ENCODE assay signal across 10 mouse cellular contexts in genomic region chr5:31766841-31767542, GRCm38 (mm10).
DNase-seq lines count a peak whose midpoint lies in the region; ATAC-seq lines count a peak whose summit lies in the region.
"Had no signal": no experiment of that assay in that cellular context is flagged by ENCODE, and none has a peak within 500 bp of the region (broad histone marks: within the 10 kb centered on the region; RNA-seq: fewer than 3 reads in every experiment).

No protein-coding gene starts in this region.

- 8% methylated on average over 4 of the region's 4 CpGs for WGBS in liver, embryonic 16.5 days (ENCODE audit: insufficient replicate concordance)

- peak; percentile 95 for ATAC-seq in granulocyte monocyte progenitor cell, adult 5-6 weeks (replicated peaks; ENCODE audit: poor library complexity, severe bottlenecking)
- peak; percentile 64 for ATAC-seq in liver, embryonic 16.5 days (ENCODE audit: low read depth)

- no peak overlapping the region for H3K4me3 ChIP-seq in liver, embryonic 16.5 days (ENCODE audit: low read depth, low read length)

- H3K27ac ChIP-seq in liver, embryonic 16.5 days (ENCODE audit: low read length), result peak overlapping the region; percentile 32; the same call in 1 of the 2 replicates

- H3K9me3 ChIP-seq in liver, embryonic 16.5 days (replicated peaks; ENCODE audit: control insufficient read depth, low read length), result no peaks in the 10 kb centered on the region

- DNase-seq in heart, adult 9 months (ENCODE audit: low spot score in 2 of 2), result peak; percentile 47 to 64
- DNase-seq in heart, postnatal 36 days, result no peak
- DNase-seq in 416B (ENCODE audit: low read depth), result peak; percentile 99
- DNase-seq in right cerebral cortex, postnatal 14 days, result no peak
- DNase-seq in left cerebral cortex, postnatal 4 days, result no peak
- DNase-seq in urinary bladder, postnatal 25 days (ENCODE audit: low spot score), result no peak
- DNase-seq: right cerebral cortex, postnatal 4 days had no signal

- intact Hi-C loops in heart, postnatal 36 days (cut with DNase I), result loop anchor here (5.0 kb wide), 1 partner anchor 40 kb away; no protein-coding TSS in a partner anchor
- intact Hi-C loops in left cerebral cortex, postnatal 4 days (cut with DNase I), result no loop called here

- no peaks in the 10 kb centered on the region for H3K36me3 ChIP-seq in liver, embryonic 16.5 days (ENCODE audit: control insufficient read depth, insufficient read depth)

- H3K9ac ChIP-seq in liver, embryonic 16.5 days (ENCODE audit: low read depth, low read length), result no peak overlapping the region

- no peaks in the 10 kb centered on the region for H3K4me1 ChIP-seq in liver, embryonic 16.5 days (ENCODE audit: control insufficient read depth, low read depth, low read length)

- H3K4me2 ChIP-seq in liver, embryonic 16.5 days (ENCODE audit: low read depth, low read length), result no peak overlapping the region

- H3K27me3 ChIP-seq in liver, embryonic 16.5 days (ENCODE audit: control insufficient read depth, insufficient read depth, low read depth, low read length), result no peaks in the 10 kb centered on the region
- H3K27me3 ChIP-seq: CH12.LX had no signal

Comparison
In these comparisons a context has a peak if more than half of its experiments do, and no peak if none do; other contexts are left out.
1. DNase-seq: peak in heart, adult 9 months (2 of 2) and 416B (single experiment); none in heart, postnatal 36 days (0 of 2), right cerebral cortex, postnatal 14 days (single experiment), left cerebral cortex, postnatal 4 days (single experiment) and urinary bladder, postnatal 25 days (single experiment).